Mouse (Mus musculus): ENCODE data around the gene Ssh1. TPM values are rescaled to one million over a fixed set of nuclear protein-coding genes. Genes with fewer than 3 reads are reported as not detected.
A peak's percentile ranks its signal among the peaks of the same experiment; 100 is the strongest.

Ssh1 gene
- total and polyA plus RNA-seq, 3 experiments = 3.0 to 8.2 (median 8.1) TPM

GRCm38 (mm10) chr5:113981843-113982242 lies 11.9 kb downstream of the Ssh1 start:
- H3K4me3 ChIP-seq (replicated peaks in 1 of 3; ENCODE audit: low read depth in 2 of 3, low read length in 2 of 3, poor library complexity in 1 of 3) = no peak overlapping the region
- no peak for TF ChIP-seq CHD1 (IDR thresholded peaks at IDR 0.05; ENCODE audit: low read depth, low read length)
- peaks cover 22 to 68% of the 10 kb centered on the region in 2 experiments for H3K4me1 ChIP-seq (ENCODE audit: control insufficient read depth in 1 of 2, insufficient read depth in 2 of 2)
- no peak for DNase-seq (ENCODE audit: extremely low read depth)
- no peaks in the 10 kb centered on the region for H3K9me3 ChIP-seq (replicated peaks; ENCODE audit: low read length)
- H3K9ac ChIP-seq (ENCODE audit: insufficient read depth, low read depth) = no peak overlapping the region
- no peaks in the 10 kb centered on the region for H3K79me2 ChIP-seq (replicated peaks; ENCODE audit: control insufficient read depth, extremely low read depth, insufficient read depth, poor library complexity, severe bottlenecking)
- no peaks in the 10 kb centered on the region for H3K27me3 ChIP-seq (replicated peaks)
- H3K4me2 ChIP-seq (ENCODE audit: insufficient read depth, low read depth, poor library complexity, severe bottlenecking) = no peak overlapping the region
- no peak overlapping the region; the same call in 1 of the 2 replicates for H3K27ac ChIP-seq (ENCODE audit: insufficient read depth, low read depth)
- in situ Hi-C loops (cut with MboI; ENCODE audit: low pct_ligation_motif_present, low pct_unique_long_range_greater_than_20kb, low sequenced_read_pairs) = no loop called here
- H3K36me3 ChIP-seq (replicated peaks in 1 of 2; ENCODE audit: control insufficient read depth in 1 of 2, insufficient read depth in 1 of 2, low read length in 1 of 2) = peaks cover 17 to 63% of the 10 kb centered on the region in 2 experiments
- dilution Hi-C loops (cut with MboI; ENCODE audit: extremely low pct_ligation_motif_present, extremely low pct_unique_long_range_greater_than_20kb, low sequenced_read_pairs) = no loop called here

GRCm38 (mm10) chr5:113981171-113981570 lies 12.5 kb downstream of the Ssh1 start:
- Histone ChIP-seq H3K27me3 (replicated peaks) (no peaks in the 10 kb centered on the region), H3K79me2 (replicated peaks; ENCODE audit: control insufficient read depth, extremely low read depth, insufficient read depth, poor library complexity, severe bottlenecking) (no peaks in the 10 kb centered on the region), H3K4me1 (ENCODE audit: control insufficient read depth in 1 of 2, insufficient read depth in 2 of 2) (peaks cover 21 to 67% of the 10 kb centered on the region in 2 experiments), H3K9me3 (replicated peaks; ENCODE audit: low read length) (no peaks in the 10 kb centered on the region), H3K4me3 (replicated peaks in 1 of 3; ENCODE audit: low read depth in 2 of 3, low read length in 2 of 3, poor library complexity in 1 of 3) (peak overlapping the region in 1 of 3 experiments; percentile 46), H3K9ac (ENCODE audit: insufficient read depth, low read depth) (no peak overlapping the region), H3K36me3 (replicated peaks in 1 of 2; ENCODE audit: control insufficient read depth in 1 of 2, insufficient read depth in 1 of 2, low read length in 1 of 2) (peaks cover 17 to 65% of the 10 kb centered on the region in 2 experiments), H3K4me2 (ENCODE audit: insufficient read depth, low read depth, poor library complexity, severe bottlenecking) (peak overlapping the region; percentile 16; the same call in 1 of the 2 replicates), H3K27ac (ENCODE audit: insufficient read depth, low read depth) (peak overlapping the region; percentile 63)
- TF ChIP-seq ZC3H11A (IDR thresholded peaks at IDR 0.05; ENCODE audit: low read depth, low read length) (no peak), PAX5 (IDR thresholded peaks at IDR 0.05; ENCODE audit: low read length) (no peak), MAFK (IDR thresholded peaks at IDR 0.05; ENCODE audit: insufficient replicate concordance, low read length) (peak; percentile 24; the same call in 1 of the 2 replicates), BHLHE40 (IDR thresholded peaks at IDR 0.05; ENCODE audit: low read depth, low read length) (peak; percentile 15; the same call in 1 of the 2 replicates)
- dilution Hi-C loops (cut with MboI; ENCODE audit: extremely low pct_ligation_motif_present, extremely low pct_unique_long_range_greater_than_20kb, low sequenced_read_pairs) (no loop called here), in situ Hi-C loops (cut with MboI; ENCODE audit: low pct_ligation_motif_present, low pct_unique_long_range_greater_than_20kb, low sequenced_read_pairs) (no loop called here)
- DNase-seq (ENCODE audit: extremely low read depth) = no peak

- peak overlapping the region; percentile 43 for H3K4me2 ChIP-seq (ENCODE audit: insufficient read depth, low read depth, poor library complexity, severe bottlenecking)
- dilution Hi-C loops (cut with MboI; ENCODE audit: extremely low pct_ligation_motif_present, extremely low pct_unique_long_range_greater_than_20kb, low sequenced_read_pairs) (no loop called here), in situ Hi-C loops (cut with MboI; ENCODE audit: low pct_ligation_motif_present, low pct_unique_long_range_greater_than_20kb, low sequenced_read_pairs) (no loop called here)
- no peaks in the 10 kb centered on the region for H3K9me3 ChIP-seq (replicated peaks; ENCODE audit: low read length)
- H3K9ac ChIP-seq (ENCODE audit: insufficient read depth, low read depth) = no peak overlapping the region
- H3K4me1 ChIP-seq (ENCODE audit: control insufficient read depth in 1 of 2, insufficient read depth in 2 of 2) = peaks cover 24 to 67% of the 10 kb centered on the region in 2 experiments
- peaks cover 17 to 71% of the 10 kb centered on the region in 2 experiments for H3K36me3 ChIP-seq (replicated peaks in 1 of 2; ENCODE audit: control insufficient read depth in 1 of 2, insufficient read depth in 1 of 2, low read length in 1 of 2)
- H3K27me3 ChIP-seq (replicated peaks) = no peaks in the 10 kb centered on the region
- H3K4me3 ChIP-seq (replicated peaks in 1 of 3; ENCODE audit: low read depth in 2 of 3, low read length in 2 of 3, poor library complexity in 1 of 3) = no peak overlapping the region
- H3K27ac ChIP-seq (ENCODE audit: insufficient read depth, low read depth) = peak overlapping the region; percentile 63
- no peak for DNase-seq (ENCODE audit: extremely low read depth)
- no peaks in the 10 kb centered on the region for H3K79me2 ChIP-seq (replicated peaks; ENCODE audit: control insufficient read depth, extremely low read depth, insufficient read depth, poor library complexity, severe bottlenecking)
- TF ChIP-seq JUND (conservative IDR thresholded peaks at IDR 0.05; ENCODE audit: low read depth, low read length) = 0 out of 2 replicates have a peak, but pooled peaks have one; percentile 34
- peak; percentile 59 for TF ChIP-seq IRF4 (IDR thresholded peaks at IDR 0.05; ENCODE audit: low read depth, low read length)
- TF ChIP-seq MAX (IDR thresholded peaks at IDR 0.05; ENCODE audit: low read length) = no peak
- no peak for TF ChIP-seq CHD1 (IDR thresholded peaks at IDR 0.05; ENCODE audit: low read depth, low read length)
- no peak for TF ChIP-seq E2F4 (IDR thresholded peaks at IDR 0.05; ENCODE audit: insufficient replicate concordance, low read depth, low read length)
- TF ChIP-seq ETS1 (conservative IDR thresholded peaks at IDR 0.05; ENCODE audit: low read depth, low read length) = peak; percentile 36
- peak; percentile 36; the same call in 1 of the 2 replicates for TF ChIP-seq MYC (IDR thresholded peaks at IDR 0.05; ENCODE audit: low read depth, low read length)
- no peak for TF ChIP-seq RAD21 (IDR thresholded peaks at IDR 0.05; ENCODE audit: low read depth, low read length)
- TF ChIP-seq POLR2AphosphoS2 (IDR thresholded peaks at IDR 0.05; ENCODE audit: low read depth, low read length) = no peak
- no peak for TF ChIP-seq HCFC1 (IDR thresholded peaks at IDR 0.05; ENCODE audit: low read depth, low read length)
- no peak for TF ChIP-seq ZC3H11A (IDR thresholded peaks at IDR 0.05; ENCODE audit: low read depth, low read length)
- no peak for TF ChIP-seq TBP (conservative IDR thresholded peaks at IDR 0.05; ENCODE audit: low read depth, low read length)
- TF ChIP-seq RCOR1 (conservative IDR thresholded peaks at IDR 0.05; ENCODE audit: low read depth, low read length) = no peak
- no peak for TF ChIP-seq ZMIZ1 (IDR thresholded peaks at IDR 0.05; ENCODE audit: low read depth, low read length)
- peak; percentile 7; the same call in 1 of the 2 replicates for TF ChIP-seq TCF12 (IDR thresholded peaks at IDR 0.05; ENCODE audit: low read depth, low read length)
- peak; percentile 57; the same call in 1 of the 2 replicates for TF ChIP-seq EP300 (IDR thresholded peaks at IDR 0.05; ENCODE audit: low read length)
- no peak for TF ChIP-seq ELF1 (IDR thresholded peaks at IDR 0.05; ENCODE audit: low read depth, low read length)
- TF ChIP-seq CTCF (conservative IDR thresholded peaks at IDR 0.05 in 1 of 2, IDR thresholded peaks at IDR 0.05 in 1 of 2; ENCODE audit: low read depth in 2 of 2, low read length in 2 of 2) = no peak
- no peak for TF ChIP-seq USF1 (IDR thresholded peaks at IDR 0.05; ENCODE audit: low read depth, low read length)
- TF ChIP-seq GABPA (IDR thresholded peaks at IDR 0.05; ENCODE audit: insufficient replicate concordance, low read depth, low read length) = no peak
- peak; percentile 68 for TF ChIP-seq CHD2 (IDR thresholded peaks at IDR 0.05; ENCODE audit: low read length)
- 0 out of 2 replicates have a peak, but pooled peaks have one; percentile 34 for TF ChIP-seq BHLHE40 (IDR thresholded peaks at IDR 0.05; ENCODE audit: low read depth, low read length)
- no peak for TF ChIP-seq USF2 (conservative IDR thresholded peaks at IDR 0.05; ENCODE audit: low read depth, low read length)
These were observed 13.2 kb downstream of the Ssh1 start for GRCm38 (mm10) chr5:113980511-113980910.

Measured in CH12.LX (cell line).